9 mouse cellular contexts compared by ENCODE assay signal in genomic region chr19:48204892-48205761, GRCm38 (mm10). TPM values are rescaled to one million over a fixed set of nuclear protein-coding genes. Genes with fewer than 3 reads are reported as not detected.
DNase-seq lines count a peak whose midpoint lies in the region; ATAC-seq and TF ChIP-seq lines count a peak whose summit lies in the region.
"Had no signal": no experiment of that assay in that cellular context is flagged by ENCODE, and none has a peak within 500 bp of the region (broad histone marks: within the 10 kb centered on the region; RNA-seq: fewer than 3 reads in every experiment).

No protein-coding gene starts in this region.

- H3K9ac ChIP-seq in heart, adult 2 months (ENCODE audit: low read depth, low read length), result no peak overlapping the region
- H3K9ac ChIP-seq in hindbrain, embryonic 11.5 days (ENCODE audit: low read depth, low read length), result peak overlapping the region; percentile 68
- H3K9ac ChIP-seq in limb, embryonic 14.5 days (ENCODE audit: low read depth, low read length, severe bottlenecking), result peak overlapping the region; percentile 58

- H3K27me3 ChIP-seq in heart, embryonic 10.5 days (ENCODE audit: insufficient read depth, poor library complexity, severe bottlenecking), result peaks cover 71% of the 10 kb centered on the region
- peaks cover 21% of the 10 kb centered on the region for H3K27me3 ChIP-seq in heart, adult 2 months (ENCODE audit: control insufficient read depth, insufficient read depth, low read length)
- peaks cover 10% of the 10 kb centered on the region; the same call in 1 of the 2 replicates for H3K27me3 ChIP-seq in hindbrain, embryonic 11.5 days (ENCODE audit: control insufficient read depth, insufficient read depth, low read length)
- H3K27me3 ChIP-seq in limb, embryonic 14.5 days (ENCODE audit: control insufficient read depth, insufficient read depth, low read length), result peaks cover 48% of the 10 kb centered on the region

- TF ChIP-seq POLR2A in heart, adult 2 months (IDR thresholded peaks at IDR 0.05; ENCODE audit: insufficient read depth, low read depth, low read length), result no peak
- TF ChIP-seq POLR2A in limb, embryonic 14.5 days (IDR thresholded peaks at IDR 0.05; ENCODE audit: borderline replicate concordance, extremely low read depth, insufficient read depth, insufficient read length), result no peak

- peak overlapping the region; percentile 73 for H3K4me3 ChIP-seq in heart, embryonic 10.5 days
- H3K4me3 ChIP-seq in heart, adult 2 months, result no peak overlapping the region
- H3K4me3 ChIP-seq in hindbrain, embryonic 11.5 days (ENCODE audit: low read depth, low read length), result peak overlapping the region; percentile 64
- H3K4me3 ChIP-seq in limb, embryonic 14.5 days (replicated peaks; ENCODE audit: low read length), result peak overlapping the region; percentile 56

- TF ChIP-seq EP300 in heart, adult 2 months (IDR thresholded peaks at IDR 0.05; ENCODE audit: insufficient read depth, low read depth, low read length), result no peak

- H3K4me1 ChIP-seq in heart, embryonic 10.5 days, result peaks cover 29% of the 10 kb centered on the region
- no peaks in the 10 kb centered on the region for H3K4me1 ChIP-seq in heart, adult 2 months (ENCODE audit: control insufficient read depth, insufficient read depth, low read length)
- peaks cover 4% of the 10 kb centered on the region for H3K4me1 ChIP-seq in hindbrain, embryonic 11.5 days (replicated peaks; ENCODE audit: control insufficient read depth, insufficient read depth, low read length)
- peaks cover 14% of the 10 kb centered on the region for H3K4me1 ChIP-seq in limb, embryonic 14.5 days (ENCODE audit: control insufficient read depth, insufficient read depth, low read length)

- ATAC-seq in hindbrain, embryonic 11.5 days (ENCODE audit: low FRiP score), result peak; percentile 43
- ATAC-seq in limb, embryonic 14.5 days (ENCODE audit: low FRiP score, low read depth), result 0 out of 2 replicates have a peak, but pooled peaks have one; percentile 20

- DNase-seq in heart, embryonic 10.5 days (ENCODE audit: low spot score), result no peak
- DNase-seq in heart, adult 2 months, result no peak
- peak; percentile 37 for DNase-seq in ZHBTc4 (ENCODE audit: low read depth, low spot score)
- peak; percentile 69 for DNase-seq in hindbrain, embryonic 11.5 days (ENCODE audit: low spot score)
- DNase-seq in limb, embryonic 14.5 days (ENCODE audit: low spot score), result no peak
- peak; percentile 54 for DNase-seq in right cerebral cortex, postnatal 14 days
- no peak for DNase-seq in thymus, postnatal 25 days
- no peak for DNase-seq in spleen, postnatal 36 days (ENCODE audit: low spot score in 2 of 2)

- H3K27ac ChIP-seq in heart, embryonic 10.5 days, result no peak overlapping the region; the same call in 1 of the 2 replicates
- H3K27ac ChIP-seq in heart, adult 2 months, result no peak overlapping the region
- 0 out of 2 replicates have a peak overlapping the region, but pooled peaks have one; percentile 67 for H3K27ac ChIP-seq in hindbrain, embryonic 11.5 days (ENCODE audit: low read depth, low read length)
- no peak overlapping the region for H3K27ac ChIP-seq in limb, embryonic 14.5 days (replicated peaks; ENCODE audit: low read depth, low read length)

- TF ChIP-seq CTCF in heart, adult 2 months (IDR thresholded peaks at IDR 0.05), result no peak

- peak overlapping the region; percentile 100 for H3K4me2 ChIP-seq in hindbrain, embryonic 11.5 days (replicated peaks; ENCODE audit: low read depth, low read length)
- H3K4me2 ChIP-seq in limb, embryonic 14.5 days (replicated peaks; ENCODE audit: low read depth, low read length, severe bottlenecking), result peak overlapping the region; percentile 96

- WGBS in heart, embryonic 10.5 days, result 1% methylated on average over 51 of the region's 62 CpGs
- 2% methylated on average over 55 of the region's 62 CpGs for WGBS in heart, adult 2 months
- 1% methylated on average over 31 of the region's 62 CpGs for WGBS in hindbrain, embryonic 11.5 days
- WGBS in limb, embryonic 14.5 days, result under 1% methylated on average over 52 of the region's 62 CpGs

- H3K9me3 ChIP-seq in heart, embryonic 10.5 days, result no peaks in the 10 kb centered on the region
- H3K9me3 ChIP-seq in hindbrain, embryonic 11.5 days (ENCODE audit: control insufficient read depth, low read length), result no peaks in the 10 kb centered on the region
- 0 out of 2 replicates have a peak, but pooled peaks cover 5% of the 10 kb centered on the region for H3K9me3 ChIP-seq in limb, embryonic 14.5 days (ENCODE audit: control insufficient read depth, low read length)

- no peaks in the 10 kb centered on the region for H3K79me2 ChIP-seq in heart, adult 2 months (replicated peaks; ENCODE audit: control insufficient read depth, insufficient read depth, low read length)

- intact Hi-C loops in heart, adult 2 months (cut with DNase I), result loop anchor here (5.0 kb wide), 1 partner anchor 187 kb away; no protein-coding TSS in a partner anchor

- H3K36me3 ChIP-seq in heart, embryonic 10.5 days, result no peaks in the 10 kb centered on the region
- H3K36me3 ChIP-seq in heart, adult 2 months (ENCODE audit: control insufficient read depth, insufficient read depth, low read length), result no peaks in the 10 kb centered on the region
- no peaks in the 10 kb centered on the region for H3K36me3 ChIP-seq in hindbrain, embryonic 11.5 days (ENCODE audit: control insufficient read depth, insufficient read depth, low read length)
- H3K36me3 ChIP-seq in limb, embryonic 14.5 days (ENCODE audit: control insufficient read depth, insufficient read depth, low read length), result no peaks in the 10 kb centered on the region

RNA-seq across cellular contexts. Expression of gene Sorcs3, which starts 0.7 kb away (rescaled TPM):
- 0.49 and 0.57 TPM in 2 replicates for polyA plus RNA-seq in heart, embryonic 10.5 days (2016; fragmentation: Nextera tagmentation; extraction: Ambion mirVana)
- total RNA-seq in heart, adult 2 months (2021), result not detected
- 0.09 TPM in 1 of 2 replicates, not detected in the other for polyA plus RNA-seq in heart, adult 2 months (2012; rRNA removed)
- 4.3 and 4.8 TPM in 2 replicates for polyA plus RNA-seq in hindbrain, embryonic 11.5 days (2014; fragmentation: Nextera tagmentation; extraction: Ambion mirVana)
- 3.1 and 3.3 TPM in 2 replicates for polyA plus RNA-seq in limb, embryonic 14.5 days (2012; rRNA removed)
- 3.0 and 3.8 TPM in 2 replicates for polyA plus RNA-seq in limb, embryonic 14.5 days (2014; fragmentation: Nextera tagmentation; extraction: Ambion mirVana)
- polyA plus RNA-seq: spleen, adult 2 months had no signal

Comparison
In these comparisons a context has a peak if more than half of its experiments do, and no peak if none do; other contexts are left out.
1. DNase-seq: peak in ZHBTc4 (single experiment), hindbrain, embryonic 11.5 days (single experiment) and right cerebral cortex, postnatal 14 days (single experiment); none in heart, embryonic 10.5 days (single experiment), heart, adult 2 months (0 of 2), limb, embryonic 14.5 days (single experiment), thymus, postnatal 25 days (single experiment) and spleen, postnatal 36 days (0 of 2).